Mouse (Mus musculus): ENCODE measurements around the gene Atp2b2.
"Not testable (repeated sequence)": the region's sequence is repeated elsewhere in the genome, so short reads cannot be mapped to it uniquely, and the experiment has no call there.

The Atp2b2 gene

GRCm38 (mm10) chr6:113787459-113787968 lies 254.9 kb downstream of the Atp2b2 start:
- DNase-seq (ENCODE audit: low spot score), result no peak

- DNase-seq (ENCODE audit: low spot score), result no peak
These were observed 256.8 kb downstream of the Atp2b2 start for GRCm38 (mm10) chr6:113785658-113786057.

- no peak for DNase-seq (ENCODE audit: low spot score)
These were observed 264.1 kb downstream of the Atp2b2 start for GRCm38 (mm10) chr6:113778229-113778753.

GRCm38 (mm10) chr6:113768804-113769203 lies 273.6 kb downstream of the Atp2b2 start:
- no peak for DNase-seq (ENCODE audit: low spot score)

- peak; percentile 25 for DNase-seq (ENCODE audit: low spot score)
These were observed 280.8 kb downstream of the Atp2b2 start for GRCm38 (mm10) chr6:113761644-113762043.

- DNase-seq (ENCODE audit: low spot score), result no peak
These were observed 293.2 kb downstream of the Atp2b2 start for GRCm38 (mm10) chr6:113749119-113749685.

GRCm38 (mm10) chr6:113748351-113748750 lies 294.1 kb downstream of the Atp2b2 start:
- DNase-seq (ENCODE audit: low spot score), result no peak

- no peak for DNase-seq (ENCODE audit: low spot score)
These were observed 295.1 kb downstream of the Atp2b2 start for GRCm38 (mm10) chr6:113747284-113747683.

- DNase-seq (ENCODE audit: low spot score), result no peak
These were observed 297.3 kb downstream of the Atp2b2 start for GRCm38 (mm10) chr6:113745117-113745516.

- no peak for DNase-seq (ENCODE audit: low spot score)
These were observed 299.3 kb downstream of the Atp2b2 start for GRCm38 (mm10) chr6:113743111-113743510.

GRCm38 (mm10) chr6:113742321-113742720 lies 300.1 kb downstream of the Atp2b2 start:
- no peak for DNase-seq (ENCODE audit: low spot score)

- no peak for DNase-seq (ENCODE audit: low spot score)
These were observed 301.0 kb downstream of the Atp2b2 start for GRCm38 (mm10) chr6:113741425-113741824.

GRCm38 (mm10) chr6:113740236-113741217 lies 301.9 kb downstream of the Atp2b2 start, which contains the start of gene Sec13:
Gene Sec13, minus strand, starts transcription at chr6:113740743.
- DNase-seq (ENCODE audit: low spot score), result peak; percentile 78

GRCm38 (mm10) chr6:113737318-113738046 lies 304.9 kb downstream of the Atp2b2 start:
- no peak for DNase-seq (ENCODE audit: low spot score)

- DNase-seq (ENCODE audit: low spot score), result no peak
These were observed 311.1 kb downstream of the Atp2b2 start for GRCm38 (mm10) chr6:113731296-113731695.

GRCm38 (mm10) chr6:113728181-113728580 lies 314.2 kb downstream of the Atp2b2 start:
- no peak for DNase-seq (ENCODE audit: low spot score)

- DNase-seq (ENCODE audit: low spot score), result no peak
These were observed 321.4 kb downstream of the Atp2b2 start for GRCm38 (mm10) chr6:113721061-113721460.

- no peak for DNase-seq (ENCODE audit: low spot score)
These were observed 322.5 kb downstream of the Atp2b2 start, which contains the start of gene Ghrl for GRCm38 (mm10) chr6:113719878-113720277. Gene Ghrl, minus strand, starts transcription at chr6:113719880.

- no peak for DNase-seq (ENCODE audit: low spot score)
These were observed 324.9 kb downstream of the Atp2b2 start for GRCm38 (mm10) chr6:113717541-113717940.

- DNase-seq (ENCODE audit: low spot score), result no peak
These were observed 327.6 kb downstream of the Atp2b2 start for GRCm38 (mm10) chr6:113714797-113715196.

- no peak for DNase-seq (ENCODE audit: low spot score)
These were observed 328.1 kb downstream of the Atp2b2 start for GRCm38 (mm10) chr6:113714276-113714675.

GRCm38 (mm10) chr6:113713389-113713788 lies 329.0 kb downstream of the Atp2b2 start:
- not testable (repeated sequence) for DNase-seq (ENCODE audit: low spot score)

Measured in spleen, adult 12 weeks (tissue).